Mouse (Mus musculus): ENCODE data around the gene Dhx58.

Gene Dhx58

GRCm38 (mm10) chr11:100722493-100723028 is 18.5 kb upstream of the Dhx58 start:
- no peak for DNase-seq (ENCODE audit: low spot score in 2 of 2)

DNA sequence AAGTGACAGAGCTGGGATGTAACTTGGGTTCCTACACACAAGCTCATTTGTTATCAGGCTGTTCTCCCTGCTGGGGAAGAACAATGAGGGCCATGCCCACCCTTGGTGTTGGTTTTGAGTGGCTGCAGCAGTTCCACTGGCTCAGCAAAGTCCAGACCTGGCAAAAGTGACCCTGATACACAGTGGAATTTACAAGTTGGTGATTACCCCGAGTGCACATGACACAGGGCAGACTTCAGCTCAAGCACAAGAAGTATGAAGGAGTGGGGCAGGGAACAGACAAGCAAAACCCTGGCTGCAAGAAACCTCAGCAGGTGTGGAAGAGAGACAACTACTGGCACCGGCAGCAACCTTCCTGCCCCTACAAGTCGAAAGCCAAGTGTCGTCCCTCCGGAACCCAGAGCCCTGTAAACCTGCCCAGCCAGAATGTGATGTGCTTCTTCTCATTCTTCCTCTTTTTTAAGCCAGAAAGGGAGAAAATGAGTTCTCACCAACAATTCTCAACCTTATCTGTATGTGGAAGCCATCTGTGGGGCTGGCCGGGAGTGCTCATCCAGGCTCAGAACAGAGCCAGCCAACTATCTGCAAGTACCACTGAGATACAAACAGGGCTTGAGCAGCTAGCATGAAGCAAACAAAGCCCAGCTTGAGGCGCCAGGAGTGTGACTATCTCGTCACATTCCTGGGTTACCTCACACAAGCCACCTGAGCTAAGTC is 17.9 kb upstream of the Dhx58 start:
- no peak for DNase-seq (ENCODE audit: low spot score in 2 of 2)

DNA sequence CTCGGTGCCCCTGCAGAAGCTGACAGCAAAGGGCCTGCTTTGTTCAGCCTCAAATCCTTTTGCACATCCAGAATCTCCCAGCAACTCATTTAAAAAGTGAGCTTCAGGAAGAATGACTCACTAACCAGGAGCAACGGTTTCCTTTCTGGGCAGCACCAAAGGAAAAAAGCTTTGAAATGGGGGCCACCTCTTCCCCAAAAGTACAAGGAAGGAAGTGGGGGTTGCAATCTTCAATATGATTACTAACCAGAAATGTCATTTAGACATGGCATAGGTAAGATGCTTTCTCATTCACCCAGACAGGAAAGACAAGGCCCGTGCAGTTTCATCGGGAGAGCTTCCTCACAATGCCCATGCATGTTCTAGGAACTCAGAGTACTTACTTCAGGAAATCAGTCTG is 17.2 kb upstream of the Dhx58 start:
- no peak for DNase-seq (ENCODE audit: low spot score in 2 of 2)

GRCm38 (mm10) chr11:100720345-100720744 is 16.3 kb upstream of the Dhx58 start:
- DNase-seq (ENCODE audit: low spot score in 2 of 2): no peak

DNA sequence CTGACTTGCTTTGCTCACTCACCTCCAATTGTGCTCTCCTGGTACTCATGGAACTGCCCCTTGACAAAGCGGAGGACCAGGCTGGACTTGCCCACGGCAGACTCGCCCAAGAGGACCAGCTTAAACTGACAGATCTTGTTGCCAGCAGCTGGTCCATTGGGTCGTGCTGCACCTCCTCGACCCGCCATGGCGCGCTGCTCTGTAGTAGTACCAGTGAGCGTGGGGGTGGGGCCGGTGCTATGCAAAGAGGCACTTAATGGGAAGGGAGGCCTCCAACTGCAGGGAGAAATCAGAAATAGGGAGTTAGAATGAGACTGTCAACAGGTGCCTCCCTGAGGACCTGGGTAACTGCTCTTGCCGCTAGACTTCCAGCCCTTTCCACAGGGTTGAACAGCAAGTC is 15.8 kb upstream of the Dhx58 start:
- DNase-seq (ENCODE audit: low spot score in 2 of 2): no peak

- DNase-seq (ENCODE audit: low spot score in 2 of 2): no peak
Observed at GRCm38 (mm10) chr11:100719312-100719711, 15.2 kb upstream of the Dhx58 start.

- no peak for DNase-seq (ENCODE audit: low spot score in 2 of 2)
Observed at GRCm38 (mm10) chr11:100718866-100719265, 14.8 kb upstream of the Dhx58 start.

DNA sequence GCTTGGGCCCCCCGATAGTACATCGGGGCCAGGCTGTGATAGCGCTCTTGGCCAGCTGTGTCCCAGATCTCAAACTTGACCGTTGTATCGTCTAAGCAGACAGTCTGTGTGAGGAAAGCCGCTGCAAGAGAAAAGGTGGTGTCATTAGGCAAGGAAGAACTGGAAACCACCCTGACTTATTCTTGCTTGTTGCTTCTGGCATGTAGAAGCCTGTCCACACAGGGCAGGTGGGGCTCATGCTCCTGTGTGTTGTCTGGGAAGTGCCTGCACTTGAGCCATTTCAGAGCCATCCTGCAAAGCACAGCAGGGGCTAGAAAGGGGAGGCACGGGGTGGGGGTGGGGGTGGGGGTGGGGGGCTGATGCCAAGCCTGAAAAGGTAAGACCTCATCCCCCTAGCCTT is 14.4 kb upstream of the Dhx58 start:
- no peak for DNase-seq (ENCODE audit: low spot score in 2 of 2)

- DNase-seq (ENCODE audit: low spot score in 2 of 2): no peak
Observed at GRCm38 (mm10) chr11:100716649-100717048, 12.6 kb upstream of the Dhx58 start.

DNA sequence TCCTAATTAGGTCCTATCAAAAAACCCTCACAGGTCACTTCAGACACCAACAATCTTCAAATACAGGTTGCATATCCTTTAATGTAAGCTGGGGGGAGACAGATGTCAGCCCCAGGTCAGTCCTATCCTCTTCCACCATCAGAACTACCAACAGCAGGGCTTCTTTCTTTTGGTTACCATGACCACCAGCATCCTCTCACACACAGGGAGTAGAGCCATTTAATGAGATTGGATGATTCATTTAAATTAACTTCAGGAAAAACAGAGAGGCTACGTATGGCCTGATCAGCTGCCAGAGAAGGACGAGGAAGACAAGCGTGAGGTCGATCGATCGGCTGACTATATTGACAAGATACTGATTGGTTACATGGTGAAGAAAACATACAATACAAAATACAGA is 10.9 kb upstream of the Dhx58 start:
- DNase-seq (ENCODE audit: low spot score in 2 of 2): no peak

DNA sequence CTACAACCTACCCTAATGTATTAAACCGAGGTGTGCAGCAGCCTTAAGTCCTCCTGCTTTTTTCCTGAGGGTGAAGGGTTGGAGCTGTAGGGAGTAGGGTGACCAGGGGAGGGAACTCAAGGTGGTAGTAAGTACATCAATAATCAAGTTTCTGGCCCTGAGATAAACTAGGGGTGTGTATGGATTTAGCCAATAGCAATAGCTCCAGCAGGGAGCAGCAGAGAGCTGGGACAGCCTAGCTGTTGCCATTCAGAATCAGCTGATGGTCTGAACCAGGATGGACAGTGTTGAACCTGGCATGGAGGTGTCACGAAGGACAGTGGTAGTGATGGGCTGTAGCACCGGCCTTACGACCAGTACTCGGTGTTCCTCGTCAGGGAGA is 10.5 kb upstream of the Dhx58 start:
- DNase-seq (ENCODE audit: low spot score in 2 of 2): peak; percentile 60 to 78

DNA sequence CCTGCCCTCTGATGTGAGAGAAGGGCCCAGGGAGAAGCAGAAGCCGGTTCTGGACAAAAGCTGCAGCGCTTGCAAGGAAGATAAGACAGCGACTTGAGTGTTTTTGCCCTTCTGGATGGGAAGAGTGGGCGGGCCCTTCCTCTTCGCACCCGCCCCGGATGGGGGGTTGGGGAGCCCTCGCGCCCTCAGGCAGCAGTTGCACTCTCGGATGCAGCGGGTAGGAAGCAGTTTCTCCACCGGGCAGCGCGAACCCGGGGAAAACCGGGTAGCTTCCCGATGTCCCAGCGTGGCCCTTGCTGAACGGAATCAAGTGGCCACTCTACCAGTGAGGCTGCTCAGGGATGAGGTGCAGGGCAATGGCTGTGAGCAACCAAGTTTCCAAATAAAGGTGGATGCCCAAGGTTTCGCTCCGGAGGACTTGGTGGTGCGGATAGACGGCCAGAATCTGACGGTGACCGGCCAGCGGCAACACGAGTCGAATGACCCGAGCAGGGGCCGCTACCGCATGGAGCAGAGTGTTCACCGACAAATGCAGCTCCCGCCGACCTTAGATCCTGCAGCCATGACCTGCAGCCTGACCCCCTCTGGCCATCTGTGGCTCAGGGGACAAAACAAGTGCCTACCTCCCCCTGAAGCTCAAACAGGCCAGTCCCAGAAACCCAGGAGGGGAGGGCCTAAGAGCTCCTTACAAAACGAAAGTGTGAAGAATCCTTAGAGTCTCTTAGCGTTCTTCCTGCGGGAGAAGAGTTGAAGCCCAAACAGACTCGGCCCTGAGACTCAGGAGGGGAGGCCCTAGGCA is 9.9 kb upstream of the Dhx58 start, which contains the start of gene Hspb9:
Gene Hspb9, plus strand, starts transcription at position 116 of the 799 bp plus-strand sequence.
- peak; percentile 66 to 71 for DNase-seq (ENCODE audit: low spot score in 2 of 2)

DNA sequence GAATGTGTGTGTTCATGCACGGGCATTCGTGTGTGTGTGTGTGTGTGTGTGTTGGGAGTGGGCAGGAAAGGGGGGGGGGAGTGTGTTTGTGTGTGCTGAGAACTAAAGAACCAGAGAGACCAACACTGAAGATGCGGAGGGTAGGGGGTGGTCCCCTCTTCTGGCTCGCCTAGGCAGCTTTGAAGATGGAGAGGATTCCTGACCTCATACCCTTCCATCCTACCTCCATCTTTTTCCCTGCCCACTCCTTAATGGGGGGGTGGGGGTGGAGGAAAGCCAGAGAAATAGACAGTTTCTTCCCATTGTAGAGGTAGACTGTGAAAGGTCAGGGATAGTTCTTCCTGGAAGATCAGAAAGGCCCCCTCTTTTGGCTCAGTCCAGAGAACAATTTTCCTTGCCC is 9.1 kb upstream of the Dhx58 start:
- DNase-seq (ENCODE audit: low spot score in 2 of 2): no peak

DNA sequence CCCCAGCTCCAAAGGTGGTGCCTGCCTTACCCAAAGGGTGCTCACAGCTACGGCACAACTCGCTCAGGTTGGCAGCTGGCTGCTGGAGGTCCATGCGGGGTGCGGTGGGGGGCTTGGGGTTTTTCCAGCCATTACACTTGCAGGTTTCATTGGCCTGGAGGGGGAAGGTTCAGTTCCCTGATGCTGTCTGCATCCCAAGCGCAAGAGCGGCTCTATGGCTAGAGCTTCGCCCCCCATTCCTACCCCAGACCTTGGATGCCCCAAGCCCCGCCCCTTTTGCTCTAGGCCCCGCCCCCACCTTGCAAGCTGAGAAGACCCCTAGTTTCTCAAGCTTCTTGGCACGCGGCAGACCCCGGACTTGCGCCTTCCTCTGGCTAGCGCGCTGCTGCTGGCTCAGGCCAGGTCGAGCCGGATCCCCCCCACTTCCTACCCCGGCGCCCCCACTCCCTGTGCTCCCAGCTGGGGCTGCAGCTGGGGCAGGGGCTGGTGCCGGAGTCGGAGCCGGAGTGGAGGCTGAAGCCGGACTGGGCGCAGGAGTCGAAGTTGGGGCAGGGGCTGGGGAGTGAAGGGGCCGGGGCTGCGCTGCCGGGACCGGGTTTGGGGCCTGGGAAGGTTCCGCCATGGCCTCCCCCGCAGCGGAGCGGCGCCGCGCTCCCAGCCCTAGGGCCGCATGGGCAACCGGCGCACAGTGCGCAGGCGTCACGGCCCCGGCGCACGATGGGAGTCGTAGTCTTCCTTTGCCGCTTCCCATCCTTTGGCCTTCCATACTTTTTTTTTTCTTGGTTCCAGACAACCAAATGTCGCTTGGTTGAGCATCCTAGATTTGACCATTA is 7.9 kb upstream of the Dhx58 start, which contains the start of gene Kat2a:
Gene Kat2a, minus strand, starts transcription at position 683 of the 833 bp plus-strand sequence.
- peak; percentile 81 to 82 for DNase-seq (ENCODE audit: low spot score in 2 of 2)

DNA sequence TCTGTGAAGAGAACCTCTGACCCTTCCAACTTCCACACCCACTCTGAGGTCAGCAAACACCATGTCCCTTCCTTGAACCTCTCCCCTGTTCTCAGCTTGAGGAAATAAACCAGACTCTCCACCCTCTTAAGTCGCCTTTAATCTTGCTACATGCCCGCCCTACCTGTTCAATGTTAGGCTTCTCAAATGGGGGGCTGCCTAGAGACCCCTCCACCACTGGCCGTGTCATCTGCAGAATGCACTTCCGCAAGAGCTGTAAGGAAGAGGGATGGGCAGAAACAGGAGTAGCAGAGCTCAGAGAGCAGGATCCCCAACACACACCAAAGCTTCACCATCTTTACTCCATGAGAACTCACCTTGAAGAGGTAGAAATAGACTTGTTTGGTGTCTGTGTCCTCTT is 6.9 kb upstream of the Dhx58 start:
- no peak for DNase-seq (ENCODE audit: low spot score in 2 of 2)

DNA sequence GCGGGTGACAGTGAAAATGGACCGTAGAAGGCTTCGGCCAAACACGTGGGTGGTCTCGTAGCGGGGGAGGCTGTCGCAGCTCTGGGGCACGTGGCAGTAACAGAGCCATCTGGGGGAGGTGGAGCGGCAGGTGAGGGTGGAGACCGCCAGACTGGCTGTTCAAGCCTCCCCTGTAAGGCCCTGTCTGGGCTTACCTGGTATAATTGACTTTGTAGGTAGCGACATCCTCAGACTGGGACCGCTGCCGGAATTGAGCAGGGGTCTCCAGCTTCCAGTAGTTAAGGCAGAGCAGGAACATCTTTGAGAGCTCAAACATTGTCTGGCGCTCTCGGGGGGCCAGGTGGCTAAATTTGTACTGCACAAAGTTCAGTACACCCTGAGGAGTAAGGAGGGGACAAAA is 6.5 kb upstream of the Dhx58 start:
- DNase-seq (ENCODE audit: low spot score in 2 of 2): no peak

DNA sequence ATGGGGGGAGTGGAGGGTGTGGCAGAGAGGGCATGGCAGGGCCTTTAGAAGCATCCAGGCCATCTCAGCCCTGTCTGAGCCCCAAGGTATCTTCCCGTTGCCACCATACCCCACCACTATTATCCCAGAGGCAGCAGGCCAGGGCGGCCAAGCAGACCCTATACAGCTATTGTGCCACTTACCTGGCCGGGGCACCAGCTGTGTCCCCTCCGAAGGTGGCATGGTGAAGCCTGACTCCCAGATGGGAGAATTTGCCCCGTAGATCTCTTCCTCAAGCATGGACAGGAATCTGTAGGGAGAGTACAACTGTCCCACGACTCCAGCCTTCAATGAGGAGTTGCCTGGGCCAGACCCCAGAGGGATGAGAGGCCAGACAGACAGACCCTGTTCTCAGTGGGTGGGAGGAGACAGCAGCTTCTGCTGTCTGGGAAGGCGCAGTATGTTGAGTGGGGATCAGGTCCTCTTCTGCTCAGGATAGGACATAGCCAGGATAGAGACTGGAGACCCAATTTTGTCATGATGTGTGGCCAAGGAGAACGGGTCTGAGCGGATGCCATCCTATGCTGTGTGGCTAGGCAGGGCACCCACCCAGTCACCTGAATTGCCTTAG is 5.2 kb upstream of the Dhx58 start:
- no peak for DNase-seq (ENCODE audit: low spot score in 2 of 2)

DNA sequence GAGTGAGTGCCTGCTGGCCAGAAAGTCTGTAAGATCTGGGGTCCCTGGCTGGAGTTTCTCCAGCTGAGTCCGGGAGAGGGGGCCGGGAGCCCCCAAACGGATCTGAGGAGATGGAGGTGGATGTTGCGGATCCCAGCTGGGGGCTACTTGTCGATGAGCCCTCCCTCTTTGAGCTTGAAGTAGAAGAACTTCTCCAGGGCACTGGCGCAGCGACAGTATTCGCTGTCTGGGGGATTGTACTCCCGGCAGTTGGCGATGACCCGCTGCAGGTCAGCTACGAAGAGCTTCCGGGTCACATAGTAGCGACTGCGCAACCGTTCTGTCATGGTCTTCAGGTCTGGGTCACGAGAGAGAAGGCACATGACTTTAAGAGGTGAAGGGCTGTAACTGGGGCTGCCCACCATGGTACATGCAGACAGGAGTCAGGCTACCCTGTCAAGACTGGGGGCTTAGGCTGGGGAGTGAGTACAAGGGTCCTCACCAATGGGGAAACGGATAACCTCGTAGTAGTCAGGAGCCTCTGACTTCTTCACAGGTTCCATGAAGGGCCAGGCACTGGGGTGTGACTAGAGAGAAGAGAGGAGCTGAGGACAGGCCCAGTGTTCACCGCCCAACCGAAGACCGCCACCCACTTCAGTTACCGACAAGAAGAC is 1.1 kb upstream of the Dhx58 start:
- DNase-seq (ENCODE audit: low spot score in 2 of 2): no peak

DNA sequence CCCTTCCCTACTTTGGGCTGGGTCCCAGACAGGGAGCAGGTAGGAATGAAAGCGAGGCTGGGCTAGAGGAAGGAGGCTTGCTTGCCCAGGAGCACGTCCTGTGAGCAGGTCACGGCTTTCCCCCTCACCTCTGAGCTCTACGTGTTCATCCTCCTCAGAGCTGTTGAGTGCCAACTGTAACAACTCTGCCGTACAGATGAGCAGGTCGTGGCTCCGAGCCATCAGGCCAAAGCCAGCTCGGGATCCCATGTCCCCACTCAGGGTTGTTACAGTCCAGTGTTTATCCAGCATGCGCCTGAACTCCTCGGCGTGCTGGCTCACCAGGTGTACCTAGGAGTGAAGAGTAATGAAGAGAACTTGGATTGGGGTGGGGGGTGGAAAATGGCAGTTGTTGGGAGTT is 705 bp downstream of the Dhx58 start:
- no peak for DNase-seq (ENCODE audit: low spot score in 2 of 2)

GRCm38 (mm10) chr11:100702906-100703305 is 1.2 kb downstream of the Dhx58 start:
- DNase-seq (ENCODE audit: low spot score in 2 of 2): no peak

All from urinary bladder, postnatal 4 days (tissue).